Comparison of ENCODE assay signal across 11 mouse cellular contexts in the genomic region with DNA sequence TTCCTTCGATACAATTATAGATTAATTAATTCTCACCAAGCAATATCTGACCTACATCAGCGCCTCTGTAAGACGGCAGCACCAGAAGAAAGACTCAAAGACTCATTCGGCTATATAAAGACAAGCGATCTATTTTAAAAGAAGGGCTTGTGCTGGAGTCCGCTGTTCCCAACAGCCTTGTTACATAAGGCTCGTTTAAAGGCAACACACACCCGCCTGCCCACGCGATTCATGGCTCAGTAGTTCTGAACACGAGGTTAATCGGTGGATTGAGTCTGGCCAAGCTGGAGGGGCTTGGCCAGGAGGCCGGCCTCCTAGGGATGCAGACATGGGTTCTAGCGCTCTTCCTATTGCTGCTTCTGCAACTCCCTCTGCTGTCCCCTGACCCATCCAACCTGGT.
DNase-seq lines count a peak whose midpoint lies in the region; ATAC-seq lines count a peak whose summit lies in the region.
"Had no signal": no experiment of that assay in that cellular context is flagged by ENCODE, and none has a peak within 500 bp of the region (broad histone marks: within the 10 kb centered on the region; RNA-seq: fewer than 3 reads in every experiment).

No protein-coding gene starts in this region.

- DNase-seq in Muller cell, postnatal 12 days (ENCODE audit: inconsistent ontology term): peak; percentile 62
- DNase-seq in cerebellum, adult 18-20 months: peak; percentile 38
- peak; percentile 81 to 91 for DNase-seq in frontal cortex, postnatal 36 days (ENCODE audit: low spot score in 2 of 2)
- peak; percentile 82 to 93 for DNase-seq in left cerebral cortex, postnatal 14 days (ENCODE audit: low spot score in 2 of 2)
- no peak for DNase-seq in kidney, postnatal 25 days
- no peak for DNase-seq in lung, postnatal 25 days (ENCODE audit: low spot score)
- no peak for DNase-seq in adrenal gland, postnatal 36 days
- DNase-seq: adrenal gland, adult 8-10 months; heart, adult 2 months; kidney, adult 11 months had no signal

- intact Hi-C loops in left cerebral cortex, postnatal 14 days (cut with DNase I): no loop called here

- no peak for ATAC-seq in megakaryocyte progenitor cell, adult 5-6 weeks (replicated peaks; ENCODE audit: poor library complexity)

Comparison
In these comparisons a context has a peak if more than half of its experiments do, and no peak if none do; other contexts are left out.
1. DNase-seq: peak in Muller cell, postnatal 12 days (single experiment), cerebellum, adult 18-20 months (2 of 2), frontal cortex, postnatal 36 days (2 of 2) and left cerebral cortex, postnatal 14 days (2 of 2); none in kidney, postnatal 25 days (0 of 2), lung, postnatal 25 days (single experiment) and adrenal gland, postnatal 36 days (0 of 2).